Mouse (Mus musculus) stomach, postnatal 0 days (tissue): Measurements from ENCODE around the gene Zfp109.
"Not testable (repeated sequence)": the region's sequence is repeated elsewhere in the genome, so short reads cannot be mapped to it uniquely, and the experiment has no call there.

Experiments
- CTCF ChIP-seq: IDR thresholded peaks from 2 replicates; pipeline ENCODE4 v1.5.1; 2016; ENCODE audit warnings: antibody characterized with exemption, low read depth, mild to moderate bottlenecking, moderate library complexity
- EP300 ChIP-seq: optimal IDR thresholded peaks from 2 replicates; pipeline ENCODE3; 2016; ENCODE audit warnings: antibody characterized with exemption

DNA sequence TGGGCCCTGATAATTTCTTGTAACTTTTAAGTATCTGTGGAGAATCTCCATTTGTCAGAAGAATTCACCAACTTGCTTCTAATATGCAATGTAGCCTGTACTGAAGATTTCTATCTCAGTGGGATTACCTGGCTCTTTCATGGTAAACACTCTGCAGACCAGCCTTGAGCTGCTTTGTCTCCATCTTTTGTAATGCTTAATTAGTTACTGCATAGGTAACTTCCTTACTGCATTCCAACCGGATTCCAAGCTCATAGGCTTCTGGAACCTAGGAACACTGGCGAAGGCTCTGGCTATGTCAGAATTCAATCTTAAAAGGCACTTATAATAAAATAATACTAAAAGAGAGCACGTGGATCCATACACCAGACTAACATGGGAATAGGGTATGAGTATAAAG lies 41.4 kb upstream of the Zfp109 start:
- TF ChIP-seq CTCF, EP300: not testable (repeated sequence)
